Mouse (Mus musculus) ES-CJ7 (cell line): ENCODE measurements around the gene Asf1b.

Experiments used
- DNase-seq: peaks from one replicate; pipeline ENCODE4 v3.0.0; 2011; ENCODE audit warnings: low read depth, low spot score

Asf1b gene

GRCm38 (mm10) chr8:83955106-83955957 lies at the start of gene Asf1b, which contains the start of gene Gm10644:
TSS of gene Asf1b (plus strand) at chr8:83955507.
TSS of gene Gm10644 (minus strand) at chr8:83955205.
- peak; percentile 100 for DNase-seq

- DNase-seq, result no peak
These were observed 46.7 kb upstream of the Asf1b start for GRCm38 (mm10) chr8:83908583-83908982.

GRCm38 (mm10) chr8:83909311-83909710 lies 46.0 kb upstream of the Asf1b start:
- no peak for DNase-seq

- DNase-seq, result no peak
These were observed 43.2 kb upstream of the Asf1b start for GRCm38 (mm10) chr8:83911809-83912731.

GRCm38 (mm10) chr8:83914232-83914631 lies 41.1 kb upstream of the Asf1b start:
- no peak for DNase-seq

- no peak for DNase-seq
These were observed 40.4 kb upstream of the Asf1b start for GRCm38 (mm10) chr8:83914860-83915259.

GRCm38 (mm10) chr8:83916015-83916414 lies 39.3 kb upstream of the Asf1b start:
- DNase-seq, result no peak

- no peak for DNase-seq
These were observed 37.7 kb upstream of the Asf1b start for GRCm38 (mm10) chr8:83917566-83917965.

- DNase-seq, result peak; percentile 88
These were observed 33.7 kb upstream of the Asf1b start for GRCm38 (mm10) chr8:83921558-83921957.

GRCm38 (mm10) chr8:83922727-83923126 lies 32.6 kb upstream of the Asf1b start:
- no peak for DNase-seq

- DNase-seq, result no peak
These were observed 30.7 kb upstream of the Asf1b start for GRCm38 (mm10) chr8:83924585-83924984.

GRCm38 (mm10) chr8:83926266-83926665 lies 29.0 kb upstream of the Asf1b start:
- no peak for DNase-seq

- no peak for DNase-seq
These were observed 21.1 kb upstream of the Asf1b start for GRCm38 (mm10) chr8:83934222-83934621.

- DNase-seq, result no peak
These were observed 20.3 kb upstream of the Asf1b start for GRCm38 (mm10) chr8:83934994-83935393.

GRCm38 (mm10) chr8:83935435-83935834 lies 19.9 kb upstream of the Asf1b start:
- DNase-seq, result no peak

- no peak for DNase-seq
These were observed 17.7 kb upstream of the Asf1b start for GRCm38 (mm10) chr8:83937645-83938044.

- no peak for DNase-seq
These were observed 17.0 kb upstream of the Asf1b start for GRCm38 (mm10) chr8:83938330-83938729.

GRCm38 (mm10) chr8:83941066-83941677 lies 14.1 kb upstream of the Asf1b start:
- DNase-seq, result no peak

- DNase-seq, result no peak
These were observed 12.9 kb upstream of the Asf1b start for GRCm38 (mm10) chr8:83942446-83942845.

GRCm38 (mm10) chr8:83945540-83945939 lies 9.8 kb upstream of the Asf1b start:
- no peak for DNase-seq

- no peak for DNase-seq
These were observed 580 bp upstream of the Asf1b start for GRCm38 (mm10) chr8:83954749-83955105.

GRCm38 (mm10) chr8:83955958-83956218 lies 581 bp downstream of the Asf1b start:
- no peak for DNase-seq
